Mouse (Mus musculus) stomach, embryonic 14.5 days (tissue): ENCODE data around the gene Cdca3. TPM values are rescaled to one million over a fixed set of nuclear protein-coding genes. Genes with fewer than 3 reads are reported as not detected.

Experiments
- ATAC-seq: fragments of 200-750 bp; cut with Nextera tagmentation; 2 replicates; pipeline ENCODE4 v1.8.0; 2017; ENCODE audit warnings: low read depth, moderate TSS enrichment; ENCODE audit not compliant: insufficient number of reproducible peaks, insufficient read depth, low FRiP score
- H3K27ac ChIP-seq: fragments of 300-500 bp; sonication (generic); 2 replicates; pipeline ENCODE4 v1.5.1; 2014; ENCODE audit warnings: mild to moderate bottlenecking, low read length, moderate library complexity, mixed read lengths
- H3K27me3 ChIP-seq: fragments of 300-500 bp; sonication (generic); 2 replicates; pipeline ENCODE4 v1.6.1; 2014; ENCODE audit warnings: low read length, control low read depth, mixed read lengths; ENCODE audit not compliant: control insufficient read depth, insufficient read depth
- H3K36me3 ChIP-seq: fragments of 300-500 bp; sonication (generic); 2 replicates; pipeline ENCODE4 v1.6.1; 2014; ENCODE audit warnings: mild to moderate bottlenecking, control low read depth, low read length, moderate library complexity, mixed read lengths; ENCODE audit not compliant: control insufficient read depth, insufficient read depth
- H3K4me1 ChIP-seq: fragments of 300-500 bp; sonication (generic); 2 replicates; pipeline ENCODE4 v1.6.1; 2014; ENCODE audit warnings: low read length, control low read depth, mixed read lengths; ENCODE audit not compliant: control insufficient read depth, insufficient read depth
- H3K4me2 ChIP-seq: fragments of 300-500 bp; sonication (generic); replicated peaks from 2 replicates; pipeline ENCODE4 v1.6.1; 2014; ENCODE audit warnings: low read depth, low read length, control low read depth
- H3K4me3 ChIP-seq: fragments of 300-500 bp; sonication (generic); 2 replicates; pipeline ENCODE4 v1.5.1; 2014; ENCODE audit warnings: low read depth, low read length, control low read depth
- H3K9ac ChIP-seq: fragments of 300-500 bp; sonication (generic); replicated peaks from 2 replicates; pipeline ENCODE4 v1.6.1; 2014; ENCODE audit warnings: low read depth, mild to moderate bottlenecking, control low read depth, low read length, moderate library complexity, mixed read lengths
- H3K9me3 ChIP-seq: fragments of 300-500 bp; sonication (generic); 2 replicates; pipeline ENCODE4 v1.6.1; 2016; ENCODE audit warnings: low read depth, low read length, control low read depth; ENCODE audit not compliant: control insufficient read depth
- WGBS: fragments of 180-500 bp; shearing (Covaris S2); extraction: QIAGEN DNeasy Blood & Tissue Kit; methylation state at CpG from one replicate; pipeline ENCODE4 v1.1.7; 2014; 5-methylcytosine and 5-hydroxymethylcytosine counted together
- polyA plus RNA-seq: library from polyadenylated mRNA; unstranded; fragments of >200 nt; fragmentation: Nextera tagmentation; extraction: Ambion mirVana; gene quantifications from 2 replicates; pipeline ENCODE4 v1.2.1, GENCODE M21; 2014

The Cdca3 gene
- polyA plus RNA-seq, 1 experiment from 2014 or later, result 163 TPM

DNA sequence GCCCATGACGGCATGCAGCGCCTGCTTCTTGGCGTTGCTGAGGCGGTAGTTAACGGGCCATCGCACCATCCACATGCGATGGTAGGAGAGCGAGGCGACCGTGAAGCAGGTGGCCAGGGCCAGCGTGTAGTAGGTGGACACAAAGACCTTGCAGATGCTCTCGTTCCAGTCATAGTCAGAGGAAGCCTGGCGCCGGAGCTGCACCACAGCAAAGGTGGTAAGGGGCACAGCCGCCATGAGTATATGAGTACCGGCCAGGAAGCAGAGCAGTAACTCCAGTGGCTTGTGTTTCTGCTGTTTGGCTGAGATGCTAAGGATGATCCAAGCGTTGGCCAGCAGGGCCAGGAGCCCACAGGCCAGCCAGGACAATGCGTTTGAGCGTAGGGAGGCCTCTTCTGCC is 31.9 kb downstream of the Cdca3 start:
- no peak for ATAC-seq
- no peak overlapping the region for H3K9ac ChIP-seq
- H3K4me1 ChIP-seq, result peaks cover 14% of the 10 kb centered on the region; the same call in 1 of the 2 replicates
- 81% methylated on average over 19 of the region's 19 CpGs for WGBS
- H3K27me3 ChIP-seq, result no peaks in the 10 kb centered on the region
- no peak overlapping the region for H3K4me3 ChIP-seq
- H3K9me3 ChIP-seq, result no peaks in the 10 kb centered on the region
- H3K36me3 ChIP-seq, result no peaks in the 10 kb centered on the region
- H3K4me2 ChIP-seq, result no peak overlapping the region
- H3K27ac ChIP-seq, result no peak overlapping the region

DNA sequence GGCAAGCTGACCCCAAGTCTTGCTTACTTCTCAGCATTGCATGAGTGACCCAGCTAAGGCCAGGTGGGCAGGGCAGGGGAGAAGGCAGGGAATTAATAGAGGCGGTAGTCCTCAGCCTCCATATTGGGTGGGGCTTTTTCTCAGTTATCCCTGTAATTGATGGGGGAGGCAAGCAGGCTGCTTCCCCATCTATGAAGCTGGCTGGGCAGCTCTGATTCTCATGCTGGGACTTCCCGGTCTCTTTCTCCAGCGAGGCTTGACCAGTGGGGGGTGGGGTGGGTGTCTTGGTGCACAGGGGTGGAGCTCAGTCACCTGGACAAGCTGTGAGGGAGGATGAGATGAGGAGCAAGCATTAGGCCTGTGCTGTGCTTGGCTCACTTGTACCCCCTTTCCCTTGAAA is 32.5 kb downstream of the Cdca3 start:
- H3K4me3 ChIP-seq, result no peak overlapping the region
- H3K27ac ChIP-seq, result no peak overlapping the region
- H3K4me1 ChIP-seq, result peaks cover 14% of the 10 kb centered on the region; the same call in 1 of the 2 replicates
- no peaks in the 10 kb centered on the region for H3K9me3 ChIP-seq
- H3K27me3 ChIP-seq, result no peaks in the 10 kb centered on the region
- H3K36me3 ChIP-seq, result no peaks in the 10 kb centered on the region
- H3K4me2 ChIP-seq, result no peak overlapping the region
- ATAC-seq, result no peak
- H3K9ac ChIP-seq, result no peak overlapping the region
- WGBS, result 35% methylated on average over 3 of the region's 3 CpGs

DNA sequence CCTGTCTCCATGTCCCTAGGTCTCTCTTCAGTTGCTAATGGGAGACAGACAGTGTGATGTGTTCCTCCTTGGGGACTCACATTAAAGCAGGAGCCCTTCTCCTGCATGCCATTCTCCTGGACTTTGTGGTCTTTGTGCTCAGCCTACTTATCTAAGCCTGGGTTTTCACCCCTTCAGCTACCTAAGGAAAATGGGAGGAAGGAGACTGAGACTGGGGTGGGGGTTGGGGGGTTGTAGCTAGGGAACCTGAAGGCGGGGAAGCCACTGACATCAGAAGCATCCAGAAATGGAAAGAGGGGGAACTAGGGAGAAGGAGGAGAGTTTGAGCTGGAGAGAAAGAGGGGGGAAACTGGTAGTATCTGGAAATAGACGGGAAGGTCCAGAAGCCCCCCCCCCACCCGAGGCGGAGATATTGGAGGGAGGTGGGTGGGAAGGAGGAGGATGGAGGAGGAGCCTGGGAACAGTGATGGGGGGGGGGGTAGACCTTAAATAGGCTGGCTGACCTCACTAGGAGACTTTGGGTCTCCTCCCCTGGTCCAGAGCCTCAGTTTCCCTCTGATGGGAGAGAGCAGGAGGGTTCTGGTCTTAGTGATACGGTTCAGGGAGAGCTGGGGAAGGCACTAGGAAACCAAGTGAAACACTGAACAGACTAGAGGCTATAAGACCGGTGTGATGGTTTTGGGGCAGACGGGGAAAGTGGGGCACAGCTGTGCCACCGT is 33.2 kb downstream of the Cdca3 start:
- WGBS, result 14% methylated on average over 8 of the region's 8 CpGs

DNA sequence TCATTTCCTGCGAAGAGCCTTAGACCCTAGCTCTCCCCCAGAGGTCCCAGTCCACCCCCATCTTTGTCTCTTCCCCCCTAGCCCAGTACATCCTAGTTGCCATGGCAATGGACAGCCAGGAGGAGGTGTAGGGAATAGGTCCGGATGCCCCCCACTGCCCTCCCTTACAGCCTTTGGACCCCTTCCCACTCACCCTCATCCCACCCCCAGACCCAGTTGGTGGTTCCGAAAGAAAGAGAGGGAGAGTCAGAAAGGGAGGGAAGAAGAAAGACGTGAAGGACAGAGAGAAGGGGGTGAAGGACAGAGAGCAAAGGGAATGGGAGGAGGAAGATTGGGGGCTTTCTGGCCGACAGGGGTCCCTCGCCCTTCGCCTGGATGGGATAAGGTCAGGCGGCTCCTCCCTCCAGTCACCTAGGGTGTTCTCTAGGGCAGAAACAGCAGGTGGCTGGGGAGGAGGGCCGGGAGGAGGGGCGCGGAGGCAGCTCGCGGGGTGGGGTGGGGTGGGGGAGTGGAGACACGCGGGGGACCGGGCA is 33.8 kb downstream of the Cdca3 start:
- Histone ChIP-seq H3K36me3 (no peaks in the 10 kb centered on the region), H3K4me1 (peaks cover 14% of the 10 kb centered on the region; the same call in 1 of the 2 replicates), H3K9me3 (no peaks in the 10 kb centered on the region), H3K4me2 (peak overlapping the region; percentile 79), H3K27ac (peak overlapping the region; percentile 18; the same call in 1 of the 2 replicates), H3K4me3 (peak overlapping the region; percentile 46), H3K9ac (peak overlapping the region; percentile 22; the same call in 1 of the 2 replicates), H3K27me3 (no peaks in the 10 kb centered on the region)
- peak; percentile 34 for ATAC-seq
- 4% methylated on average over 9 of the region's 16 CpGs for WGBS

More for the DNA sequence above, 33.2 kb downstream of the Cdca3 start:
- H3K4me2 ChIP-seq, result peak overlapping the region; percentile 79
- H3K4me3 ChIP-seq, result peak overlapping the region; percentile 46; the same call in 1 of the 2 replicates
- no peaks in the 10 kb centered on the region for H3K9me3 ChIP-seq
- no peaks in the 10 kb centered on the region for H3K27me3 ChIP-seq
- no peaks in the 10 kb centered on the region for H3K36me3 ChIP-seq
- no peak overlapping the region for H3K9ac ChIP-seq
- ATAC-seq, result no peak
- no peak overlapping the region for H3K27ac ChIP-seq
- H3K4me1 ChIP-seq, result peaks cover 14% of the 10 kb centered on the region; the same call in 1 of the 2 replicates

DNA sequence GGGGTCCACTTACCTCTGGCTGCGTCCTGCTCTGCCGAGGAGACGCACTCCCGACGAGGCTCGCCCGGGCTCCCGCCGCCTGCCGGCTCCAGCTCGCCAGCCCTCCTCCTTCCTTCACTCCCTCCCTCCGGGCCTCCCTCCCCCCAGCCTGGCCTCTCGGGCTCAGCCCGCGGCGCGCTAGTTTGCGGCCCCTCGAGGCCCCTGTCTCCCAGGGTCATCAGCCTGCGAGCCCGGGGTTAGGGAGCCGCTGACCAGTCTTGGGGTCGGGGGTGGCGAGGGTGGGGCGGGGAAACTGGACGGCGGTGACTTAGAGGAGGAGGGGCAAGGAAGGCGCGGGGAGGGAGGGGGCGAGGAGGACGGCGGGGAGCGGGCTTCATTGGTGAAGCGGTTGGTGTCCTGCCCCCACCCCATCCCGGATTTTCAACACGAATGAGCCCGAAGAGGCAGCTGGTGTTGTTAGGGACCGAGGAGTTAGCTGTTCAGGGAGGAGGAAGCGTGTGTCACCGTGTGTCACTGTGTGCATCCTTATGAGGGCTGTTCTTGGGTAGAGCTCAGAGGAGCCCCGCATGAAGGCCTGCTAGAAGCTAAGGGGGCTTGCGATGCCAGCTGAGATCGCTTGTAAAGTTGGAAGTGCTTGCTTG is 34.4 kb downstream of the Cdca3 start, which contains the start of gene Gpr162:
Gpr162 (minus strand) TSS at position 326 of the 641 bp plus-strand sequence.
- ATAC-seq, result peak; percentile 47
- Histone ChIP-seq H3K36me3 (no peaks in the 10 kb centered on the region), H3K9ac (peak within 1 kb of the TSS; percentile 22; the same call in 1 of the 2 replicates), H3K4me3 (peak within 1 kb of the TSS; percentile 46), H3K4me1 (peaks cover 14% of the 10 kb centered on the region; the same call in 1 of the 2 replicates), H3K27me3 (no peaks in the 10 kb centered on the region), H3K27ac (peak within 1 kb of the TSS; percentile 18; the same call in 1 of the 2 replicates), H3K4me2 (peak within 1 kb of the TSS; percentile 79), H3K9me3 (no peaks in the 10 kb centered on the region)
- 2% methylated on average over 30 of the region's 43 CpGs for WGBS

DNA sequence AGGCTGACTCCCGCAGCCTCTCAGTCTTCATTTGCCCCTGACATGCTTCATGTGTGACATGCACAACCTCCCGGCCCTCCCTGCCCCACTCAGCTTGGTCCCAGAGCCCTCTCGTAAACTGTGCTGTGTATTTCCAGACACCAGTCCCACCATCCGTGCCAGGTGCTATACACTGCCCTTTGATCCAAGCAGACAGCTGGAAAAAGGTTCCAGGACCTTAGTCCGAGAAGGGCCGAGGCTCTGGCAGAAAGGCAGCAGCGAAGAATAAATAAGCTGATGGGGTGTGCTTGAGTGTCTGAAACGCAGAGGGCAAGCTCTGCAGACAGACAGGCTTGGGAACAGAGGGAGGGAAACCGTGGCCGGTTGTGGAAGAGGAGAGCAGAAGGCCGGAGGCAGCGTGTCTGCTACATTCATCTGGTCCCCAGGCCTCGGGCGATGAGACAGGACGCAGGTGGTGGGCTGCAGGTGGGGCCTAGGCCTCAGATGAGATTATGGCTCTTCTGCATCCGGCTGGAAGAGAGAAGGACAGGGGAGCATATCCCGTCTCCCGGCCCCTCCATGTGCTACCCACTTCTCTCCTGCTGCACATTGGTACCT is 36.5 kb downstream of the Cdca3 start:
- Histone ChIP-seq H3K4me1 (peaks cover 10% of the 10 kb centered on the region; the same call in 1 of the 2 replicates), H3K27me3 (no peaks in the 10 kb centered on the region), H3K4me2 (no peak overlapping the region), H3K36me3 (no peaks in the 10 kb centered on the region), H3K27ac (no peak overlapping the region), H3K4me3 (no peak overlapping the region), H3K9ac (no peak overlapping the region), H3K9me3 (no peaks in the 10 kb centered on the region)
- WGBS, result 43% methylated on average over 18 of the region's 18 CpGs
- no peak for ATAC-seq

DNA sequence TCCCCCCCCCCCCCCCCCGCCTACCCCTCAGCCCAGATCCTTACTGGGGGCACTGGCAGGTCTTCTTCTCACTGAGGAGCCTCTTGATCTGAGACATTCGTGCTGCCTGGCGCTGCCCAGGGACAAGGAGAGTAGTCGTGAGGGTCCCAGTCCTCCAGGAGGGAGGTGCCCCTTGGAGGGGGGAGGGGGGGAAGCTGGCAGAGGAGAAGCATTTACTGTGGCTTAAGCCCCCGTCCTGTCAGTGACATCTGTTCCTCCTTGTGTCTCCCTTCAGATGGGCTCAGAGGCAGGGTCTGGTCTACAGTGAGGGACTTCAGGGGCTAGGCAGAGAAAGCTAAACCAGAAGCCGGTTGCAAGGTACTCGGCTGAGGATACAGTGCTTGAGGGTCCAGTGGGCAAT is 37.2 kb downstream of the Cdca3 start:
- Histone ChIP-seq H3K27me3 (no peaks in the 10 kb centered on the region), H3K4me3 (no peak overlapping the region), H3K27ac (no peak overlapping the region), H3K4me2 (no peak overlapping the region), H3K9me3 (no peaks in the 10 kb centered on the region), H3K4me1 (peaks cover 10% of the 10 kb centered on the region; the same call in 1 of the 2 replicates), H3K9ac (no peak overlapping the region), H3K36me3 (no peaks in the 10 kb centered on the region)
- WGBS, result 57% methylated on average over 6 of the region's 7 CpGs
- no peak for ATAC-seq

DNA sequence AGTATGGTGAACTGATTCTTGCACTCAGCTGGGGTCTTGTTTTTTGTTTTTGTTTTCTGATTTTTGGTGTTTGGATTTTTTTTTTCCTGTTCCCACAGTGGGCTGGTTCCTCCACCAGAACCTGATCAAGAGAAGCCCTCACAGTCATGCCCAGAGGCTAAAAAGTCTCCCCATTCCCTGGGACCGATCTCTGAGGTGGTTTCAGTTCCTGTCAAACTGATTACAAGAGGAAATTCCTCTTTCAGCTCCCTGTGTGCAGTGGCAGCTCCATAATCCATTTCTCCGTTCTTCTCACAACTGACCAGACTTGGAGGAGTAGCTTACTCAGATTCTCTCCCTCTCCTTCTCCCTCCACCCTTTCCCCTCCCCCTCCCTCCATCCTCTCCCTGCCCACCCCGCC is 45.0 kb downstream of the Cdca3 start:
- Histone ChIP-seq H3K36me3 (no peaks in the 10 kb centered on the region), H3K27me3 (no peaks in the 10 kb centered on the region), H3K9ac (no peak overlapping the region), H3K27ac (no peak overlapping the region), H3K4me1 (no peaks in the 10 kb centered on the region), H3K4me2 (no peak overlapping the region), H3K4me3 (no peak overlapping the region), H3K9me3 (no peaks in the 10 kb centered on the region)
- 37% methylated on average over 2 of the region's 3 CpGs for WGBS
- no peak for ATAC-seq
